Mouse (Mus musculus) intestine, embryonic 14.5 days (tissue): ENCODE measurements at regions not wholly inside any gene's neighbourhood (a gene's known extent, or its start where the extent isn't known, plus 50 kb on each side); places are given as distances from the start of the nearest gene placed in this dataset.

Source experiments
- ATAC-seq: fragments of 200-750 bp; cut with Nextera tagmentation; replicated peaks from 2 replicates; pipeline ENCODE4 v1.8.0; 2017; ENCODE audit warnings: low read depth, moderate number of reproducible peaks, moderate TSS enrichment, moderate library complexity; ENCODE audit not compliant: low FRiP score, low TSS enrichment
- DNase-seq: peaks from one replicate; pipeline ENCODE4 v3.0.0-alpha.2; 2018; ENCODE audit warnings: low spot score
- H3K27ac ChIP-seq: fragments of 300-500 bp; sonication (generic); 2 replicates; pipeline ENCODE4 v1.5.1; 2014; ENCODE audit warnings: low read depth, mild to moderate bottlenecking, control low read depth
- H3K27me3 ChIP-seq: fragments of 300-500 bp; sonication (generic); replicated peaks from 2 replicates; pipeline ENCODE4 v1.6.1; 2014; ENCODE audit warnings: low read length, control low read depth; ENCODE audit not compliant: control insufficient read depth, insufficient read depth
- H3K36me3 ChIP-seq: fragments of 300-500 bp; sonication (generic); 2 replicates; pipeline ENCODE4 v1.6.1; 2014; ENCODE audit warnings: low read length, control low read depth; ENCODE audit not compliant: control insufficient read depth, insufficient read depth
- H3K4me1 ChIP-seq: fragments of 300-500 bp; sonication (generic); replicated peaks from 2 replicates; pipeline ENCODE4 v1.6.1; 2014; ENCODE audit warnings: low read length, control low read depth, mixed read lengths; ENCODE audit not compliant: control insufficient read depth, insufficient read depth
- H3K4me2 ChIP-seq: fragments of 300-500 bp; sonication (generic); 2 replicates; pipeline ENCODE4 v1.6.1; 2014; ENCODE audit warnings: low read length
- H3K4me3 ChIP-seq: fragments of 300-500 bp; sonication (generic); 2 replicates; pipeline ENCODE4 v1.5.1; 2014; ENCODE audit warnings: low read depth, low read length, control low read depth, mixed read lengths
- H3K9ac ChIP-seq: fragments of 300-500 bp; sonication (generic); 2 replicates; pipeline ENCODE4 v1.6.1; 2014; ENCODE audit warnings: mild to moderate bottlenecking, low read length
- H3K9me3 ChIP-seq: fragments of 300-500 bp; sonication (generic); 2 replicates; pipeline ENCODE4 v1.6.1; 2016; ENCODE audit warnings: low read length, control low read depth; ENCODE audit not compliant: control insufficient read depth
- WGBS: fragments of 180-500 bp; shearing (Covaris S2); extraction: QIAGEN DNeasy Blood & Tissue Kit; methylation state at CpG from one replicate; pipeline ENCODE4 v1.1.7; 2014; 5-methylcytosine and 5-hydroxymethylcytosine counted together

GRCm38 (mm10) chr1:177382596-177383190 is 59.5 kb upstream of the Zbtb18 start:
- no peak for ATAC-seq
- Histone ChIP-seq H3K4me3 (no peak overlapping the region), H3K4me2 (no peak overlapping the region), H3K9me3 (no peaks in the 10 kb centered on the region), H3K27me3 (no peaks in the 10 kb centered on the region), H3K27ac (no peak overlapping the region), H3K4me1 (no peaks in the 10 kb centered on the region), H3K36me3 (no peaks in the 10 kb centered on the region), H3K9ac (no peak overlapping the region)
- DNase-seq: peak; percentile 79
- 14% methylated on average over 16 of the region's 16 CpGs for WGBS

GRCm38 (mm10) chr1:177382147-177382546 is 60.0 kb upstream of the Zbtb18 start:
- Histone ChIP-seq H3K4me2 (no peak overlapping the region), H3K36me3 (no peaks in the 10 kb centered on the region), H3K27me3 (no peaks in the 10 kb centered on the region), H3K9ac (no peak overlapping the region), H3K27ac (no peak overlapping the region), H3K9me3 (no peaks in the 10 kb centered on the region), H3K4me3 (no peak overlapping the region), H3K4me1 (no peaks in the 10 kb centered on the region)
- DNase-seq (no peak), ATAC-seq (no peak)
- WGBS: 88% methylated on average over 4 of the region's 4 CpGs

GRCm38 (mm10) chr1:177378112-177378511 is 64.0 kb upstream of the Zbtb18 start:
- H3K27ac ChIP-seq: no peak overlapping the region
- ATAC-seq (no peak), DNase-seq (no peak)
- no peaks in the 10 kb centered on the region for H3K36me3 ChIP-seq
- 90% methylated on average over 3 of the region's 3 CpGs for WGBS
- no peak overlapping the region for H3K4me2 ChIP-seq
- no peaks in the 10 kb centered on the region for H3K4me1 ChIP-seq
- H3K9me3 ChIP-seq: no peaks in the 10 kb centered on the region
- no peaks in the 10 kb centered on the region for H3K27me3 ChIP-seq
- H3K9ac ChIP-seq: no peak overlapping the region
- no peak overlapping the region for H3K4me3 ChIP-seq

GRCm38 (mm10) chr1:177373226-177373825 is 68.8 kb upstream of the Zbtb18 start:
- WGBS: 12% methylated on average over 5 of the region's 5 CpGs
- Histone ChIP-seq H3K9me3 (no peaks in the 10 kb centered on the region), H3K4me3 (no peak overlapping the region), H3K4me1 (no peaks in the 10 kb centered on the region), H3K36me3 (no peaks in the 10 kb centered on the region), H3K27me3 (no peaks in the 10 kb centered on the region), H3K4me2 (no peak overlapping the region), H3K9ac (no peak overlapping the region), H3K27ac (no peak overlapping the region)
- ATAC-seq (no peak), DNase-seq (no peak)

- H3K4me3 ChIP-seq: no peak overlapping the region
- ATAC-seq (no peak), DNase-seq (no peak)
- H3K27me3 ChIP-seq: no peaks in the 10 kb centered on the region
- no peak overlapping the region for H3K9ac ChIP-seq
- H3K27ac ChIP-seq: no peak overlapping the region
- H3K4me2 ChIP-seq: no peak overlapping the region
- H3K4me1 ChIP-seq: no peaks in the 10 kb centered on the region
- WGBS: 58% methylated on average over 10 of the region's 10 CpGs
- no peaks in the 10 kb centered on the region for H3K36me3 ChIP-seq
- H3K9me3 ChIP-seq: no peaks in the 10 kb centered on the region
These were observed 70.1 kb upstream of the Zbtb18 start for GRCm38 (mm10) chr1:177372066-177372465.

GRCm38 (mm10) chr1:177367864-177368610 is 74.1 kb upstream of the Zbtb18 start:
- DNase-seq (no peak), ATAC-seq (no peak)
- no peak overlapping the region for H3K4me2 ChIP-seq
- H3K36me3 ChIP-seq: no peaks in the 10 kb centered on the region
- no peak overlapping the region for H3K27ac ChIP-seq
- WGBS: 85% methylated on average over 9 of the region's 9 CpGs
- H3K9ac ChIP-seq: no peak overlapping the region
- no peaks in the 10 kb centered on the region for H3K27me3 ChIP-seq
- no peaks in the 10 kb centered on the region for H3K9me3 ChIP-seq
- H3K4me3 ChIP-seq: no peak overlapping the region
- H3K4me1 ChIP-seq: no peaks in the 10 kb centered on the region

- H3K27me3 ChIP-seq: no peaks in the 10 kb centered on the region
- no peaks in the 10 kb centered on the region for H3K4me1 ChIP-seq
- no peaks in the 10 kb centered on the region for H3K36me3 ChIP-seq
- no peak overlapping the region for H3K4me2 ChIP-seq
- H3K27ac ChIP-seq: no peak overlapping the region
- ATAC-seq (no peak), DNase-seq (no peak)
- no peak overlapping the region for H3K9ac ChIP-seq
- H3K9me3 ChIP-seq: no peaks in the 10 kb centered on the region
- WGBS: 74% methylated on average over 6 of the region's 6 CpGs
- no peak overlapping the region for H3K4me3 ChIP-seq
These were observed 75.2 kb upstream of the Zbtb18 start for GRCm38 (mm10) chr1:177366914-177367313.

- no peaks in the 10 kb centered on the region for H3K4me1 ChIP-seq
- DNase-seq (no peak), ATAC-seq (no peak)
- WGBS: 84% methylated on average over 7 of the region's 7 CpGs
- H3K36me3 ChIP-seq: no peaks in the 10 kb centered on the region
- no peaks in the 10 kb centered on the region for H3K27me3 ChIP-seq
- H3K4me2 ChIP-seq: no peak overlapping the region
- H3K27ac ChIP-seq: no peak overlapping the region
- H3K4me3 ChIP-seq: no peak overlapping the region
- no peak overlapping the region for H3K9ac ChIP-seq
- no peaks in the 10 kb centered on the region for H3K9me3 ChIP-seq
These were observed 75.7 kb upstream of the Zbtb18 start for GRCm38 (mm10) chr1:177366475-177366874.

GRCm38 (mm10) chr1:177364355-177364754 is 77.8 kb upstream of the Zbtb18 start:
- H3K4me3 ChIP-seq: no peak overlapping the region
- H3K4me1 ChIP-seq: no peaks in the 10 kb centered on the region
- H3K9ac ChIP-seq: no peak overlapping the region
- WGBS: 85% methylated on average over 7 of the region's 7 CpGs
- no peaks in the 10 kb centered on the region for H3K36me3 ChIP-seq
- no peak overlapping the region for H3K4me2 ChIP-seq
- no peak overlapping the region for H3K27ac ChIP-seq
- ATAC-seq (no peak), DNase-seq (no peak)
- H3K9me3 ChIP-seq: no peaks in the 10 kb centered on the region
- H3K27me3 ChIP-seq: no peaks in the 10 kb centered on the region
